Mouse (Mus musculus): ENCODE measurements at regions not wholly inside any gene's neighbourhood (a gene's known extent, or its start where the extent isn't known, plus 50 kb on each side); places are given as distances from the start of the nearest gene placed in this dataset.
"Not testable (repeated sequence)": the region's sequence is repeated elsewhere in the genome, so short reads cannot be mapped to it uniquely, and the experiment has no call there.

DNA sequence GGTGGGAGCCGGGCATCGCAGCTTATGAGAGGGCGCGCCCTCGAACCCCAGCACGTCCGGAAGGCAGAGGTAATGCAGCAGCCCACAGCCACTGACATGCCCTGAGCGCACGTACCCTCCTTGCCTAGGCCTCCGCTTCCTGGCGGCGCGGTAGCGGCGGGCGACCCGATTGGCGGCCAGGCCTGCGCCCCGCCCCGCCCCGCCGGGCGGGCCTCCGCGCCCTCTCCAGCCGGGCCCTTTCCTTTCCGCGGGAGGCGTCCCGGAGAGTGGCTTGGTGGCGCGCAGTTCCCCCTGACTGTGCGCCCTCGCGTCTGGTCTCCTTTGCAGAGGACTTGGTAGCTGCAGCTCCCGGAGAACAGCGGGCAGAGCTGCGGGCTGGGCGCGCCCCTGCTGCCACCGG lies 461.1 kb downstream of the Gm21863 start:
- DNase-seq (ENCODE audit: extremely low spot score) = peak; percentile 0

DNA sequence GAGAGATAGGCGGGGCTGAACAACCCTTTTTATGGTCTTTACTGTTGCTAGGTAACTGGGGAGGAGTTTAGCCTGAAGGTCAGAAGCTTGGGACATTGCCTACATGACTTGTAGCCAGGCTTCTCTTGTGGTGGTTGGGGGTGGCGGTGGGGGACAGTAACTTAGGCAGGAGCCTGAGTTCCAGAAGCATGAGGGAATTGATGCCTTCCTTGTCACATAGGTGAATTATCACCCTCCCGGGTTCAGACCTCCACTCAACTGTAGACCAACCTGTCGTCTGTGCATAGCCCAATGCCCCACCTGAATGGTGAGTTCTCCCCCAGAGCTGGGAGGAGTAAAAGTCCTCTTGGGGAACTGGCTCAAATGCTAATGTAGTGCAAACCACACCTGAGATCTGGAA lies 472.1 kb downstream of the Gm21863 start:
- DNase-seq (ENCODE audit: extremely low spot score) = not testable (repeated sequence)

DNA sequence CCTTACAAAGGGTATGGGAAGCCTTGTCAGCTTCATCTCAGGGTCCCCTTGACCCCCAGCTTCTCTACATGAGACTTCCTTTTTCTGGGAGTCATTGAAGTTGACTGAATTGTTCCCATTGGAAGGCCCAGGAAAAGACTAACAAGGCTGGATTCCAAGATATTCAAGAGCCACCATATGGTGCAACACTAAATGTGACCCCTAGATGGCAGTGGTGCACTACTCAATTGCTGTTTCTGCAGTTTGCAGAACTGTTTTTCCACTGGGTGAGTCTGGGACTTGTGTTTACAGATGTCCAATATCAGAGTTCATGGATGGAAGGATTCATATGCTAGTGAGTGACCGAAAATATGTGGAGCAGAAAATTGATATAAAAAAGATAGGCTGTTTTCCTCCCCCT lies 510.3 kb downstream of the Gm21863 start:
- peak; percentile 0 for DNase-seq (ENCODE audit: extremely low spot score)
